Mouse (Mus musculus): ENCODE results near the gene Gid4. TPM values are rescaled to one million over a fixed set of nuclear protein-coding genes. Genes with fewer than 3 reads are reported as not detected.

Gene Gid4
- polyA plus RNA-seq, 1 experiment = 8.1 TPM

DNA sequence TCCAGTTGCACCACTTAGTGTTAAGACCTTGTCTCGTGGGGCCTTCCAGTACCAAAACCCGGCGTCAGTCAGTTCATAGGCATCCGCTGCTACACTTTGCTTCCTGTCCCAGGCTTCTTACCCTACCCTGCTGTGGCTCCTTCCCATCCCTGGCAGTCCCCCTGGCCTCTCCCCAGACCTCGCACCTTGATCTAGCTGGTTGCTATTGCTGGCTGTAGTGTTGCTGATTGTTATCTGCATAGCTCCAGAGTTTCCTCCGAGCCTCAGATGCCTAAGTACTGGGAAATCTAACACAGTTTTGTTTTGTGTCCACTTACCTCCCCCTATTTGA is 1.5 kb downstream of the Gid4 start:
- Histone ChIP-seq H3K4me3 (peak overlapping the region; percentile 67), H3K4me2 (ENCODE audit: low read depth) (peak overlapping the region; percentile 92), H3K27me3 (ENCODE audit: control insufficient read depth, insufficient read depth, insufficient read length) (no peaks in the 10 kb centered on the region), H3K36me3 (ENCODE audit: control insufficient read depth, insufficient read depth) (no peaks in the 10 kb centered on the region), H3K79me2 (ENCODE audit: control insufficient read depth, insufficient read depth) (peaks cover 35% of the 10 kb centered on the region), H3ac (ENCODE audit: control insufficient read depth, insufficient read length) (peak overlapping the region; percentile 51)
- TF ChIP-seq TCF12 (IDR thresholded peaks at IDR 0.05; ENCODE audit: insufficient read depth, poor library complexity, severe bottlenecking) (no peak), POLR2AphosphoS2 (IDR thresholded peaks at IDR 0.05; ENCODE audit: insufficient read length, low read depth) (no peak), E2F4 (IDR thresholded peaks at IDR 0.05; ENCODE audit: insufficient read depth) (no peak), POLR2A (IDR thresholded peaks at IDR 0.05; ENCODE audit: insufficient read length, low read depth) (no peak), REST (IDR thresholded peaks at IDR 0.05; ENCODE audit: insufficient read depth, insufficient read length) (no peak), MAX (IDR thresholded peaks at IDR 0.05; ENCODE audit: low read depth) (no peak), SRF (IDR thresholded peaks at IDR 0.05; ENCODE audit: control insufficient read depth, insufficient read length, low read depth) (no peak), CEBPB (IDR thresholded peaks at IDR 0.05; ENCODE audit: insufficient read depth, poor library complexity, severe bottlenecking) (no peak), TCF3 (IDR thresholded peaks at IDR 0.05; ENCODE audit: insufficient read length, low read depth) (no peak), USF1 (IDR thresholded peaks at IDR 0.05; ENCODE audit: low read depth) (no peak), MYOG (IDR thresholded peaks at IDR 0.05; ENCODE audit: control insufficient read depth in 1 of 3, insufficient read depth in 1 of 3, insufficient read length in 2 of 3, low read depth in 2 of 3) (no peak), MYOD1 (IDR thresholded peaks at IDR 0.05; ENCODE audit: control insufficient read depth in 1 of 3, insufficient read length in 2 of 3, low read depth in 2 of 3) (no peak)

DNA sequence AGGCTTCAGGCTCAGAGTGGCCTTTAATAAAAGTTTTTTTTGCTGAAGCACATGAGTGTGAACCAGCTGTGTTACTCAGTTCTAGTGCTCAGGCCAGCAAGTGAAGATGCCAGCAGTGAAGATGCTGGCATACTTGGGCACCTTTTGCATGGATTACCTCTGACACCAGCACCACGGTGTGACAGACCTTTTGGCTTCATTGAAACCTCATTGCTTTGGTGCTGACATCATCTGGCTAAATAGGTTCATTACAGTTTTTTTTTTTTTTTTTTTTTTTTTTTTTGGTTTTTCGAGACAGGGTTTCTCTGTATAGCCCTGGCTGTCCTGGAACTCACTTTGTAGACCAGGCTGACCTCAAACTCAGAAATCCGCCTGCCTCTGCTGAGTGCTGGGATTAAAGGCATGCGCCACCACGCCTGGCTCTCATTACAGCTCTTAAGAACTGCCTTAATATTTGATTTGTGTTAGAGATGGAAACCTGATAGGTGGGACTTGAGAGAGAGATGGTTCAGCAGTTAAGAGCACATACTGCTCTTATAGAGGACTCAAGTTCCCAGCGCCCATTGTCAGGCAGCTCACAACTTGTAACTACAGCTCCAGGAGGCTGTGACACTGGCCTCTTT is 5.2 kb downstream of the Gid4 start:
- Histone ChIP-seq H3K4me2 (ENCODE audit: low read depth) (no peak overlapping the region), H3K36me3 (ENCODE audit: control insufficient read depth, insufficient read depth) (peaks cover 9% of the 10 kb centered on the region), H3K4me3 (no peak overlapping the region), H3K27me3 (ENCODE audit: control insufficient read depth, insufficient read depth, insufficient read length) (no peaks in the 10 kb centered on the region), H3ac (ENCODE audit: control insufficient read depth, insufficient read length) (no peak overlapping the region), H3K79me2 (ENCODE audit: control insufficient read depth, insufficient read depth) (peaks cover 13% of the 10 kb centered on the region)
- TF ChIP-seq MYOD1 (IDR thresholded peaks at IDR 0.05; ENCODE audit: control insufficient read depth in 1 of 3, insufficient read length in 2 of 3, low read depth in 2 of 3) (no peak), USF1 (IDR thresholded peaks at IDR 0.05; ENCODE audit: low read depth) (no peak), SRF (IDR thresholded peaks at IDR 0.05; ENCODE audit: control insufficient read depth, insufficient read length, low read depth) (no peak), CEBPB (IDR thresholded peaks at IDR 0.05; ENCODE audit: insufficient read depth, poor library complexity, severe bottlenecking) (no peak), REST (IDR thresholded peaks at IDR 0.05; ENCODE audit: insufficient read depth, insufficient read length) (no peak), E2F4 (IDR thresholded peaks at IDR 0.05; ENCODE audit: insufficient read depth) (no peak), MYOG (IDR thresholded peaks at IDR 0.05; ENCODE audit: control insufficient read depth in 1 of 3, insufficient read depth in 1 of 3, insufficient read length in 2 of 3, low read depth in 2 of 3) (no peak), POLR2A (IDR thresholded peaks at IDR 0.05; ENCODE audit: insufficient read length, low read depth) (no peak), POLR2AphosphoS2 (IDR thresholded peaks at IDR 0.05; ENCODE audit: insufficient read length, low read depth) (no peak), TCF3 (IDR thresholded peaks at IDR 0.05; ENCODE audit: insufficient read length, low read depth) (no peak), TCF12 (IDR thresholded peaks at IDR 0.05; ENCODE audit: insufficient read depth, poor library complexity, severe bottlenecking) (no peak), MAX (IDR thresholded peaks at IDR 0.05; ENCODE audit: low read depth) (no peak)

DNA sequence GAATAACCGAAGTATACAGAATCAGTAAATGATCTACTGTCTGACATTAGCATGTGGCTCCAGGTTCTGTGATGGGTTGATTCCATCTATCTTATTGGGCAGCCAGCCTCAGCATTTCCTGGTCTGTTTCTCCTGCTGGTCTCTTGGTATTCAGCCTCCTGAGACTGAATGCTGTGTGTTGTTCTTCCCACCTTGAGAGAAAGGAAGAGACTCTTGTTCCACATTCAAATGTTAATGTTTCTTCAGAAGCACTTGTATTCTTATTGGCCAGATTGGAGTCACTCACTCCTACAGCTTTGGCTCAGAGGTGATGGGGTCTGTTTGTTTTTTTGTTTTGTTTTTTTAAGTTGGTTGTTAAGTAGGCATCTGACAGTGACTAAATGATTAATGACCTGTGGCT is 6.1 kb downstream of the Gid4 start:
- H3ac ChIP-seq (ENCODE audit: control insufficient read depth, insufficient read length) = no peak overlapping the region
- TF ChIP-seq POLR2AphosphoS2 (IDR thresholded peaks at IDR 0.05; ENCODE audit: insufficient read length, low read depth) (no peak), TCF12 (IDR thresholded peaks at IDR 0.05; ENCODE audit: insufficient read depth, poor library complexity, severe bottlenecking) (no peak)
- H3K4me2 ChIP-seq (ENCODE audit: low read depth) = no peak overlapping the region

DNA sequence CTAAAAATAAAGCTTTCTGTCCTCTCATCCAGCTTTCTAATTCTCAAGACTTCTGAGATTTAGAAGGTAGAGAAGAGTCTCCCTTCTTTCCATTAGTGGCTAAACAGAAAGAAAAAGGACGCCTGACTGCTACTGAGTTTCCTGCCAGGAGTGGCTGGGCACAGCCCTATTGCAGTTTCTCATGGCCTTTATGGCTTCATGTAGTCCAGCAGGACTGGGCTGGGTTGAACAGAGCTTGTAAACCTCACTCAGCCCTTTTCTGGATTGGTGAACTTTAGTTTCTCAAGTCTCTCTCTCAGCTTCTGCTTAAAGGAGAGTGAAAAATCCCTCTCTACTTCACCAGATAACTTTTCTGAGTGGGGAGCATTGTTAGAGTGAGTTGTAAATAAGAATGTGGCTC is 9.5 kb downstream of the Gid4 start:
- H3K4me2 ChIP-seq (ENCODE audit: low read depth) = no peak overlapping the region
- no peaks in the 10 kb centered on the region for H3K27me3 ChIP-seq (ENCODE audit: control insufficient read depth, insufficient read depth, insufficient read length)
- H3K79me2 ChIP-seq (ENCODE audit: control insufficient read depth, insufficient read depth) = no peaks in the 10 kb centered on the region
- no peak overlapping the region for H3K4me3 ChIP-seq
- peaks cover 12% of the 10 kb centered on the region for H3K36me3 ChIP-seq (ENCODE audit: control insufficient read depth, insufficient read depth)
- no peak for TF ChIP-seq POLR2A (IDR thresholded peaks at IDR 0.05; ENCODE audit: insufficient read length, low read depth)
- no peak for TF ChIP-seq USF1 (IDR thresholded peaks at IDR 0.05; ENCODE audit: low read depth)
- TF ChIP-seq SRF (IDR thresholded peaks at IDR 0.05; ENCODE audit: control insufficient read depth, insufficient read length, low read depth) = no peak
- no peak for TF ChIP-seq TCF3 (IDR thresholded peaks at IDR 0.05; ENCODE audit: insufficient read length, low read depth)
- no peak for TF ChIP-seq MYOD1 (IDR thresholded peaks at IDR 0.05; ENCODE audit: control insufficient read depth in 1 of 3, insufficient read length in 2 of 3, low read depth in 2 of 3)
- TF ChIP-seq MYOG (IDR thresholded peaks at IDR 0.05; ENCODE audit: control insufficient read depth in 1 of 3, insufficient read depth in 1 of 3, insufficient read length in 2 of 3, low read depth in 2 of 3) = no peak
- no peak for TF ChIP-seq TCF12 (IDR thresholded peaks at IDR 0.05; ENCODE audit: insufficient read depth, poor library complexity, severe bottlenecking)
- TF ChIP-seq MAX (IDR thresholded peaks at IDR 0.05; ENCODE audit: low read depth) = no peak
- no peak for TF ChIP-seq REST (IDR thresholded peaks at IDR 0.05; ENCODE audit: insufficient read depth, insufficient read length)
- TF ChIP-seq POLR2AphosphoS2 (IDR thresholded peaks at IDR 0.05; ENCODE audit: insufficient read length, low read depth) = no peak
- no peak for TF ChIP-seq E2F4 (IDR thresholded peaks at IDR 0.05; ENCODE audit: insufficient read depth)
- TF ChIP-seq CEBPB (IDR thresholded peaks at IDR 0.05; ENCODE audit: insufficient read depth, poor library complexity, severe bottlenecking) = no peak
- no peak overlapping the region for H3ac ChIP-seq (ENCODE audit: control insufficient read depth, insufficient read length)

More for the DNA sequence above, 6.1 kb downstream of the Gid4 start:
- peaks cover 11% of the 10 kb centered on the region for H3K79me2 ChIP-seq (ENCODE audit: control insufficient read depth, insufficient read depth)
- no peak overlapping the region for H3K4me3 ChIP-seq
- H3K27me3 ChIP-seq (ENCODE audit: control insufficient read depth, insufficient read depth, insufficient read length) = no peaks in the 10 kb centered on the region
- peaks cover 9% of the 10 kb centered on the region for H3K36me3 ChIP-seq (ENCODE audit: control insufficient read depth, insufficient read depth)

DNA sequence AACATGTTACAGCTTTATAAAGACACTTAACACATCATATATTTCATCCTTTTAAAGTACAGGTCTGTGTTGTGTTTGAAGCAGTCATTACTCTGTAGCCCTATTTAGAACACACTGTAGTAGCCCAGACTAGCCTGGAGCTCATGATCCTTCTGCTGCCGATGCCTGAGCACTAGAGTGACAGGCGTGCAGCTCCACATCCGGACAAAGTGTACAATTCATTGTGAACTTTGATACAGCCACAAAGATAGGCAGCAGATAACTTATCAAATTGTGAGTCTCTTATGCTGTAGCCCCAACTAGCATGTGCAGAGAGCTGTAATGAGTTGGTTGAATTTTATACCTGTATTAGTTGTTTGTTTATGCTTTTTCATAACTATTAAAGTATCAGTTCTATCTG is 10.7 kb downstream of the Gid4 start:
- H3K36me3 ChIP-seq (ENCODE audit: control insufficient read depth, insufficient read depth) = peaks cover 12% of the 10 kb centered on the region

More for the DNA sequence above, 10.7 kb downstream of the Gid4 start:
- Histone ChIP-seq H3K79me2 (ENCODE audit: control insufficient read depth, insufficient read depth) (no peaks in the 10 kb centered on the region), H3ac (ENCODE audit: control insufficient read depth, insufficient read length) (no peak overlapping the region), H3K4me2 (ENCODE audit: low read depth) (no peak overlapping the region), H3K27me3 (ENCODE audit: control insufficient read depth, insufficient read depth, insufficient read length) (no peaks in the 10 kb centered on the region), H3K4me3 (no peak overlapping the region)
- no peak for TF ChIP-seq MAX (IDR thresholded peaks at IDR 0.05; ENCODE audit: low read depth)
- no peak for TF ChIP-seq E2F4 (IDR thresholded peaks at IDR 0.05; ENCODE audit: insufficient read depth)
- TF ChIP-seq USF1 (IDR thresholded peaks at IDR 0.05; ENCODE audit: low read depth) = no peak
- no peak for TF ChIP-seq MYOD1 (IDR thresholded peaks at IDR 0.05; ENCODE audit: control insufficient read depth in 1 of 3, insufficient read length in 2 of 3, low read depth in 2 of 3)
- TF ChIP-seq TCF12 (IDR thresholded peaks at IDR 0.05; ENCODE audit: insufficient read depth, poor library complexity, severe bottlenecking) = no peak
- no peak for TF ChIP-seq REST (IDR thresholded peaks at IDR 0.05; ENCODE audit: insufficient read depth, insufficient read length)
- no peak for TF ChIP-seq CEBPB (IDR thresholded peaks at IDR 0.05; ENCODE audit: insufficient read depth, poor library complexity, severe bottlenecking)
- no peak for TF ChIP-seq POLR2A (IDR thresholded peaks at IDR 0.05; ENCODE audit: insufficient read length, low read depth)
- no peak for TF ChIP-seq POLR2AphosphoS2 (IDR thresholded peaks at IDR 0.05; ENCODE audit: insufficient read length, low read depth)
